Mouse (Mus musculus) bone marrow macrophage, adult 2 months (primary cell): Measurements from ENCODE around the gene Plxna1. TPM values are rescaled to one million over a fixed set of nuclear protein-coding genes. Genes with fewer than 3 reads are reported as not detected.
A peak's percentile ranks its signal among the peaks of the same experiment; 100 is the strongest.

Source experiments
- H3K27ac ChIP-seq: 2 replicates; pipeline ENCODE4 v1.5.1; 2012; ENCODE audit warnings: low read depth, low read length; ENCODE audit not compliant: insufficient read depth
- H3K4me1 ChIP-seq: 2 replicates; pipeline ENCODE4 v1.6.1; 2012; ENCODE audit warnings: low read length; ENCODE audit not compliant: control insufficient read depth, insufficient read depth
- H3K4me3 ChIP-seq: 2 replicates; pipeline ENCODE4 v1.5.1; 2012; ENCODE audit warnings: mild to moderate bottlenecking, low read length, moderate library complexity; ENCODE audit not compliant: insufficient read depth
- CTCF ChIP-seq: IDR thresholded peaks from 2 replicates; pipeline ENCODE4 v1.5.1; 2012; ENCODE audit warnings: low read depth, mild to moderate bottlenecking, low read length, moderate library complexity
- POLR2A ChIP-seq: IDR thresholded peaks from 2 replicates; pipeline ENCODE4 v1.6.1; 2012; ENCODE audit warnings: mild to moderate bottlenecking, low read depth, low read length, borderline replicate concordance
- polyA plus RNA-seq: library from polyadenylated mRNA; stranded (reverse); fragments of >200 nt; gene quantifications from 2 replicates; pipeline ENCODE4 v1.2.4, GENCODE M21; 2012; ENCODE audit not compliant: missing spikeins, insufficient read depth, insufficient read length

Plxna1 gene
- polyA plus RNA-seq, 1 experiment, result 44.0 TPM

- peak overlapping the region; percentile 2; the same call in 1 of the 2 replicates for H3K27ac ChIP-seq
- H3K4me3 ChIP-seq, result no peak overlapping the region
- H3K4me1 ChIP-seq, result peaks cover 56% of the 10 kb centered on the region
- TF ChIP-seq CTCF (no peak), POLR2A (no peak)
Observed at GRCm38 (mm10) chr6:89286286-89286655, 76.1 kb downstream of the Plxna1 start.

GRCm38 (mm10) chr6:89285561-89286285, 76.7 kb downstream of the Plxna1 start:
- no peak overlapping the region for H3K4me3 ChIP-seq
- no peak overlapping the region for H3K27ac ChIP-seq
- TF ChIP-seq POLR2A (no peak), CTCF (no peak)
- peaks cover 61% of the 10 kb centered on the region for H3K4me1 ChIP-seq

- no peak overlapping the region for H3K27ac ChIP-seq
- peaks cover 64% of the 10 kb centered on the region for H3K4me1 ChIP-seq
- no peak for TF ChIP-seq POLR2A
- TF ChIP-seq CTCF, result no peak
- no peak overlapping the region for H3K4me3 ChIP-seq
Observed at GRCm38 (mm10) chr6:89285116-89285515, 77.3 kb downstream of the Plxna1 start.

GRCm38 (mm10) chr6:89283095-89283494, 79.3 kb downstream of the Plxna1 start:
- TF ChIP-seq CTCF, result 0 out of 2 replicates have a peak, but pooled peaks have one; percentile 33
- TF ChIP-seq POLR2A, result no peak
- Histone ChIP-seq H3K27ac (peak overlapping the region; percentile 94), H3K4me3 (no peak overlapping the region), H3K4me1 (peaks cover 72% of the 10 kb centered on the region)

GRCm38 (mm10) chr6:89282626-89283025, 79.8 kb downstream of the Plxna1 start:
- no peak overlapping the region for H3K4me3 ChIP-seq
- TF ChIP-seq POLR2A, result no peak
- no peak for TF ChIP-seq CTCF
- H3K4me1 ChIP-seq, result peaks cover 75% of the 10 kb centered on the region
- peak overlapping the region; percentile 94 for H3K27ac ChIP-seq

- Histone ChIP-seq H3K4me3 (no peak overlapping the region), H3K4me1 (peaks cover 76% of the 10 kb centered on the region), H3K27ac (peak overlapping the region; percentile 94)
- no peak for TF ChIP-seq POLR2A
- TF ChIP-seq CTCF, result no peak
Observed at GRCm38 (mm10) chr6:89281492-89282332, 80.7 kb downstream of the Plxna1 start.

GRCm38 (mm10) chr6:89280555-89280954, 81.9 kb downstream of the Plxna1 start:
- TF ChIP-seq POLR2A, result no peak
- TF ChIP-seq CTCF, result no peak
- Histone ChIP-seq H3K4me3 (no peak overlapping the region), H3K27ac (peak overlapping the region; percentile 94), H3K4me1 (peaks cover 64% of the 10 kb centered on the region)

GRCm38 (mm10) chr6:89271731-89272475, 90.5 kb downstream of the Plxna1 start:
- no peak overlapping the region for H3K27ac ChIP-seq
- TF ChIP-seq CTCF (no peak), POLR2A (no peak)
- peaks cover 36% of the 10 kb centered on the region for H3K4me1 ChIP-seq
- no peak overlapping the region for H3K4me3 ChIP-seq

GRCm38 (mm10) chr6:89267181-89267580, 95.2 kb downstream of the Plxna1 start:
- Histone ChIP-seq H3K4me3 (no peak overlapping the region), H3K27ac (peak overlapping the region; percentile 55), H3K4me1 (peaks cover 48% of the 10 kb centered on the region)
- no peak for TF ChIP-seq CTCF
- no peak for TF ChIP-seq POLR2A

Other genes starting within 250 kb of the Plxna1 start
- 6.9 and 9.2 TPM in 2 replicates for gene Chchd6, start 233.0 kb upstream of the Plxna1 start, polyA plus RNA-seq